Mouse (Mus musculus) lung, adult 18-20 months (tissue): ENCODE results near the gene Fam43b.

Experiments used
- DNase-seq, 2 experiments: peaks; one replicate each; pipeline ENCODE4 v3.0.0; 2022; ENCODE audit warnings: mixed read lengths in 2 of 2

The Fam43b gene

DNA sequence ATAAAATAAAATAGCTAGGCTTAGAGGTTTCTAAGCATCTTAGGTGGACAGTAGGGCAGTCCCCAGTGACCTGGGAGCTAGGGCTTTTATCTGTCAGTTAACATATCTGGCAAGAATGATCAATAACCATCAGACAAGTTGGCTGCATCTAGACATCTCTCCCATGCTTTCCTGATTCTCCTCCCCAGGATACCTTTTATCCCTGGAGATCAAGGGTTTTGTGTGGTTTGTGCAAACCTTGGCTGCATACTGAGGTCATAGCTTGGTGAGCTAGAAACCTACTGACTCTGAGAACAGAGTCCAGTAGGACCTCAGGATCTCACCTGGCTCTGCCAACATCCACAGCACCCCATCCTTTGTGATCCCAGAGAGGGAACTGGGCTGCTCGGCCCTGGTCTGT is 49.0 kb downstream of the Fam43b start:
- no peak for DNase-seq

DNA sequence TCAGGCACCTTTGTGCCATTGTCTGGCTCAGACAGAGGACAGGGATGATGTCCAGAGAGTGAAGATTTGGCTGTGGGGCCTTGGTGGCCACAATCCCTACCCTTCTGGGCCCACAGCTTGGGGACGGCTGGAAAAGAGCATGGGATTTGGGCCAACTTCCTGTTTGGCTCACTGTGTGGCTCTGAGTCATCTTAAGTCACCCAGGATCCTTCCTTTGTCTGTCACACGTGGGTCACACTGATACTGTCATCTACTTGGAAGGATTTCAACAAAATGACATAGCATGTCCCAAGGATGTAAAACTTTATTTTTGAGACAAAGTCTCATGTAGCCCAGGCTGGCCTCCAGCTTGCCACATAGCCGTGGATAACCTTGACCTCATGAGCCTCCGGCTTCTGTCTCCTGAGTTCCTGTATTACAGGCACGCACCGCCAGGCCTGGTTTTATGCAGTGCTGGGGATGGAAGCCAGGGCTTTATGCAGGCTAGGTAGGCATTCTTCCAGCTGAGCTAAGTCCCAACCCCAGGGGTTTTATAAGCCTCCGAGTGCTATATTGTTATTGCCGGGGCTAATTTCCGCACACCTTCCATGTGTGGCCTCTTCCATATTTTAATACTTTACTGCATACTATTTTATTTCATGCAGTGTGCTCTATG is 51.3 kb downstream of the Fam43b start:
- DNase-seq: peak in 1 of 2 experiments; percentile 50
